Mouse (Mus musculus) embryonic facial prominence, embryonic 11.5 days (tissue): ENCODE results near the gene Snap23. TPM values are rescaled to one million over a fixed set of nuclear protein-coding genes. Genes with fewer than 3 reads are reported as not detected.
A peak's percentile ranks its signal among the peaks of the same experiment; 100 is the strongest.

ENCODE experiments used
- ATAC-seq: fragments of 200-750 bp; cut with Nextera tagmentation; replicated peaks from 2 replicates; pipeline ENCODE4 v1.8.0; 2017; ENCODE audit warnings: low read depth; ENCODE audit not compliant: insufficient number of reproducible peaks, low FRiP score, low TSS enrichment
- DNase-seq: peaks from one replicate; pipeline ENCODE4 v3.0.0-alpha.2; 2015; ENCODE audit warnings: low spot score
- H3K27ac ChIP-seq: fragments of 300-500 bp; sonication (generic); replicated peaks from 2 replicates; pipeline ENCODE4 v1.5.1; 2014; ENCODE audit warnings: mild to moderate bottlenecking, low read depth, low read length, control low read depth
- H3K27me3 ChIP-seq: fragments of 300-500 bp; sonication (generic); 2 replicates; pipeline ENCODE4 v1.6.1; 2014; ENCODE audit warnings: mild to moderate bottlenecking, low read length, moderate library complexity, mixed read lengths; ENCODE audit not compliant: control insufficient read depth, insufficient read depth
- H3K36me3 ChIP-seq: fragments of 300-500 bp; sonication (generic); replicated peaks from 2 replicates; pipeline ENCODE4 v1.6.1; 2014; ENCODE audit warnings: low read depth, mild to moderate bottlenecking, low read length, moderate library complexity, mixed read lengths; ENCODE audit not compliant: control insufficient read depth, insufficient read depth
- H3K4me1 ChIP-seq: fragments of 300-500 bp; sonication (generic); 2 replicates; pipeline ENCODE4 v1.6.1; 2014; ENCODE audit warnings: low read length, mixed read lengths; ENCODE audit not compliant: control insufficient read depth, insufficient read depth
- H3K4me2 ChIP-seq: fragments of 300-500 bp; sonication (generic); 2 replicates; pipeline ENCODE4 v1.6.1; 2014; ENCODE audit warnings: low read depth, mild to moderate bottlenecking, control low read depth, low read length, moderate library complexity
- H3K4me3 ChIP-seq: fragments of 300-500 bp; sonication (generic); 2 replicates; pipeline ENCODE4 v1.5.1; 2014; ENCODE audit warnings: low read depth, low read length, control low read depth
- H3K9ac ChIP-seq: fragments of 300-500 bp; sonication (generic); replicated peaks from 2 replicates; pipeline ENCODE4 v1.6.1; 2014; ENCODE audit warnings: mild to moderate bottlenecking, control low read depth, low read length
- H3K9me3 ChIP-seq: fragments of 300-500 bp; sonication (generic); replicated peaks from 2 replicates; pipeline ENCODE4 v1.6.1; 2016; ENCODE audit warnings: mild to moderate bottlenecking, low read length, inconsistent platforms, mixed read lengths; ENCODE audit not compliant: control insufficient read depth
- WGBS: fragments of 180-500 bp; shearing (Covaris S2); extraction: QIAGEN DNeasy Blood & Tissue Kit; methylation state at CpG from one replicate; pipeline ENCODE4 v1.1.7; 2014; 5-methylcytosine and 5-hydroxymethylcytosine counted together
- polyA plus RNA-seq: library from polyadenylated mRNA; unstranded; fragments of >200 nt; fragmentation: Nextera tagmentation; extraction: Ambion mirVana; gene quantifications from 2 replicates; pipeline ENCODE4 v1.2.1, GENCODE M21; 2014

Snap23 gene
- polyA plus RNA-seq, 1 experiment from 2014 or later = 66.4 TPM

- Histone ChIP-seq H3K4me3 (no peak overlapping the region), H3K27me3 (no peaks in the 10 kb centered on the region), H3K9me3 (no peaks in the 10 kb centered on the region), H3K36me3 (peaks cover 4% of the 10 kb centered on the region), H3K4me1 (no peaks in the 10 kb centered on the region), H3K27ac (no peak overlapping the region), H3K4me2 (no peak overlapping the region), H3K9ac (no peak overlapping the region)
- no peak for ATAC-seq
- no peak for DNase-seq
- 100% methylated on average over 1 of the region's 1 CpGs for WGBS
These were observed 24.8 kb downstream of the Snap23 start for GRCm38 (mm10) chr2:120592227-120592626.

- no peak for ATAC-seq
- Histone ChIP-seq H3K4me1 (no peaks in the 10 kb centered on the region), H3K4me3 (no peak overlapping the region), H3K9ac (no peak overlapping the region), H3K4me2 (no peak overlapping the region), H3K9me3 (no peaks in the 10 kb centered on the region), H3K36me3 (peaks cover 4% of the 10 kb centered on the region), H3K27ac (no peak overlapping the region), H3K27me3 (no peaks in the 10 kb centered on the region)
- WGBS = 91% methylated on average over 2 of the region's 2 CpGs
- DNase-seq = no peak
These were observed 30.3 kb downstream of the Snap23 start for GRCm38 (mm10) chr2:120597734-120598133.

GRCm38 (mm10) chr2:120599506-120599905 lies 32.0 kb downstream of the Snap23 start:
- Histone ChIP-seq H3K4me2 (no peak overlapping the region), H3K4me3 (no peak overlapping the region), H3K9me3 (no peaks in the 10 kb centered on the region), H3K36me3 (peaks cover 2% of the 10 kb centered on the region), H3K27ac (no peak overlapping the region), H3K9ac (no peak overlapping the region), H3K27me3 (no peaks in the 10 kb centered on the region), H3K4me1 (no peaks in the 10 kb centered on the region)
- WGBS = 93% methylated on average over 4 of the region's 4 CpGs
- no peak for DNase-seq
- no peak for ATAC-seq

GRCm38 (mm10) chr2:120606021-120606690 lies 38.7 kb downstream of the Snap23 start:
- DNase-seq (peak; percentile 9), ATAC-seq (no peak)
- Histone ChIP-seq H3K9me3 (no peaks in the 10 kb centered on the region), H3K36me3 (no peaks in the 10 kb centered on the region), H3K4me1 (no peaks in the 10 kb centered on the region), H3K27ac (no peak overlapping the region), H3K9ac (no peak overlapping the region), H3K4me2 (no peak overlapping the region), H3K4me3 (no peak overlapping the region), H3K27me3 (no peaks in the 10 kb centered on the region)
- WGBS = 86% methylated on average over 6 of the region's 6 CpGs

GRCm38 (mm10) chr2:120608830-120609723 lies 41.6 kb downstream of the Snap23 start, which contains the start of the genes Haus2 and Lrrc57:
Gene Haus2, plus strand, starts transcription at chr2:120609383.
Gene Lrrc57, minus strand, starts transcription at chr2:120609520.
- under 1% methylated on average over 52 of the region's 52 CpGs for whole genome bisulfite sequencing
- peak within 1 kb of the TSS; percentile 75 for H3K4me2 ChIP-seq
- peak; percentile 91 for ATAC-seq
- no peaks in the 10 kb centered on the region; the same call in 1 of the 2 replicates for H3K36me3 ChIP-seq
- no peaks in the 10 kb centered on the region for H3K27me3 ChIP-seq
- H3K4me3 ChIP-seq = peak within 1 kb of the TSS; percentile 76
- H3K9ac ChIP-seq = peak within 1 kb of the TSS; percentile 78
- no peaks in the 10 kb centered on the region for H3K4me1 ChIP-seq
- H3K9me3 ChIP-seq = no peaks in the 10 kb centered on the region
- H3K27ac ChIP-seq = peak within 1 kb of the TSS; percentile 67
- peak; percentile 93 for DNase-seq

- no peak for DNase-seq
- no peak for ATAC-seq
- no peaks in the 10 kb centered on the region for H3K9me3 ChIP-seq
- H3K27ac ChIP-seq = no peak overlapping the region
- H3K9ac ChIP-seq = no peak overlapping the region
- H3K27me3 ChIP-seq = no peaks in the 10 kb centered on the region
- no peaks in the 10 kb centered on the region; the same call in none of the 2 replicates for H3K36me3 ChIP-seq
- no peak overlapping the region for H3K4me2 ChIP-seq
- 88% methylated on average over 5 of the region's 5 CpGs for WGBS
- no peak overlapping the region for H3K4me3 ChIP-seq
- no peaks in the 10 kb centered on the region for H3K4me1 ChIP-seq
These were observed 49.0 kb downstream of the Snap23 start for GRCm38 (mm10) chr2:120616279-120617163.

- Histone ChIP-seq H3K27me3 (no peaks in the 10 kb centered on the region), H3K4me3 (no peak overlapping the region), H3K4me2 (no peak overlapping the region), H3K9me3 (no peaks in the 10 kb centered on the region), H3K9ac (no peak overlapping the region), H3K36me3 (no peaks in the 10 kb centered on the region; the same call in 1 of the 2 replicates), H3K4me1 (no peaks in the 10 kb centered on the region), H3K27ac (no peak overlapping the region)
- ATAC-seq (no peak), DNase-seq (no peak)
- 88% methylated on average over 1 of the region's 1 CpGs for WGBS
These were observed 52.1 kb downstream of the Snap23 start for GRCm38 (mm10) chr2:120619538-120619937.
